Mouse (Mus musculus): ENCODE results near the gene Rora. TPM values are rescaled to one million over a fixed set of nuclear protein-coding genes. Genes with fewer than 3 reads are reported as not detected.

The Rora gene
- polyA plus RNA-seq, 1 experiment: 0.85 TPM

- WGBS: 26% methylated on average over 2 of the region's 2 CpGs
- Histone ChIP-seq H3K27ac (ENCODE audit: control insufficient read depth, insufficient read depth, low read depth, low read length, poor library complexity) (no peak overlapping the region), H3K4me1 (ENCODE audit: control insufficient read depth, insufficient read depth, low read length) (no peaks in the 10 kb centered on the region; the same call in 1 of the 2 replicates), H3K4me3 (replicated peaks; ENCODE audit: control insufficient read depth, low read depth, low read length) (no peak overlapping the region)
- TF ChIP-seq POLR2A (IDR thresholded peaks at IDR 0.05; ENCODE audit: borderline replicate concordance, control insufficient read depth, low read depth, low read length) (no peak), CTCF (IDR thresholded peaks at IDR 0.05; ENCODE audit: control insufficient read depth, insufficient read depth, low read length) (no peak)
These were observed 463.2 kb downstream of the Rora start for GRCm38 (mm10) chr9:69116740-69117139.

- Histone ChIP-seq H3K4me3 (replicated peaks; ENCODE audit: control insufficient read depth, low read depth, low read length) (no peak overlapping the region), H3K4me1 (ENCODE audit: control insufficient read depth, insufficient read depth, low read length) (no peaks in the 10 kb centered on the region; the same call in 1 of the 2 replicates), H3K27ac (ENCODE audit: control insufficient read depth, insufficient read depth, low read depth, low read length, poor library complexity) (no peak overlapping the region)
- TF ChIP-seq CTCF (IDR thresholded peaks at IDR 0.05; ENCODE audit: control insufficient read depth, insufficient read depth, low read length) (no peak), POLR2A (IDR thresholded peaks at IDR 0.05; ENCODE audit: borderline replicate concordance, control insufficient read depth, low read depth, low read length) (no peak)
- 64% methylated on average over 12 of the region's 12 CpGs for WGBS
These were observed 467.6 kb downstream of the Rora start for GRCm38 (mm10) chr9:69121117-69121740.

- no peaks in the 10 kb centered on the region for H3K4me1 ChIP-seq (ENCODE audit: control insufficient read depth, insufficient read depth, low read length)
- no peak for TF ChIP-seq POLR2A (IDR thresholded peaks at IDR 0.05; ENCODE audit: borderline replicate concordance, control insufficient read depth, low read depth, low read length)
- no peak for TF ChIP-seq CTCF (IDR thresholded peaks at IDR 0.05; ENCODE audit: control insufficient read depth, insufficient read depth, low read length)
- H3K27ac ChIP-seq (ENCODE audit: control insufficient read depth, insufficient read depth, low read depth, low read length, poor library complexity): no peak overlapping the region
- peak overlapping the region; percentile 17 for H3K4me3 ChIP-seq (replicated peaks; ENCODE audit: control insufficient read depth, low read depth, low read length)
- 1% methylated on average over 22 of the region's 22 CpGs for WGBS
These were observed 471.6 kb downstream of the Rora start for GRCm38 (mm10) chr9:69125011-69125786.

- no peak overlapping the region for H3K4me3 ChIP-seq (replicated peaks; ENCODE audit: control insufficient read depth, low read depth, low read length)
These were observed 472.2 kb downstream of the Rora start for GRCm38 (mm10) chr9:69125787-69126161.

GRCm38 (mm10) chr9:69126595-69126994 is 473.0 kb downstream of the Rora start:
- no peak overlapping the region for H3K4me3 ChIP-seq (replicated peaks; ENCODE audit: control insufficient read depth, low read depth, low read length)
- H3K27ac ChIP-seq (ENCODE audit: control insufficient read depth, insufficient read depth, low read depth, low read length, poor library complexity): no peak overlapping the region
- no peaks in the 10 kb centered on the region for H3K4me1 ChIP-seq (ENCODE audit: control insufficient read depth, insufficient read depth, low read length)
- TF ChIP-seq CTCF (IDR thresholded peaks at IDR 0.05; ENCODE audit: control insufficient read depth, insufficient read depth, low read length) (no peak), POLR2A (IDR thresholded peaks at IDR 0.05; ENCODE audit: borderline replicate concordance, control insufficient read depth, low read depth, low read length) (no peak)
- 76% methylated on average over 2 of the region's 2 CpGs for WGBS

More at GRCm38 (mm10) chr9:69125787-69126161, 472.2 kb downstream of the Rora start:
- no peak for TF ChIP-seq POLR2A (IDR thresholded peaks at IDR 0.05; ENCODE audit: borderline replicate concordance, control insufficient read depth, low read depth, low read length)
- no peak for TF ChIP-seq CTCF (IDR thresholded peaks at IDR 0.05; ENCODE audit: control insufficient read depth, insufficient read depth, low read length)
- WGBS: 11% methylated on average over 7 of the region's 7 CpGs
- H3K4me1 ChIP-seq (ENCODE audit: control insufficient read depth, insufficient read depth, low read length): no peaks in the 10 kb centered on the region
- H3K27ac ChIP-seq (ENCODE audit: control insufficient read depth, insufficient read depth, low read depth, low read length, poor library complexity): no peak overlapping the region

- no peak for TF ChIP-seq POLR2A (IDR thresholded peaks at IDR 0.05; ENCODE audit: borderline replicate concordance, control insufficient read depth, low read depth, low read length)
- no peak for TF ChIP-seq CTCF (IDR thresholded peaks at IDR 0.05; ENCODE audit: control insufficient read depth, insufficient read depth, low read length)
- WGBS: 65% methylated on average over 6 of the region's 6 CpGs
These were observed 474.7 kb downstream of the Rora start for GRCm38 (mm10) chr9:69128335-69128734.

GRCm38 (mm10) chr9:69132995-69133394 is 479.4 kb downstream of the Rora start:
- no peak for TF ChIP-seq POLR2A (IDR thresholded peaks at IDR 0.05; ENCODE audit: borderline replicate concordance, control insufficient read depth, low read depth, low read length)
- no peaks in the 10 kb centered on the region for H3K4me1 ChIP-seq (ENCODE audit: control insufficient read depth, insufficient read depth, low read length)
- no peak overlapping the region for H3K27ac ChIP-seq (ENCODE audit: control insufficient read depth, insufficient read depth, low read depth, low read length, poor library complexity)
- H3K4me3 ChIP-seq (replicated peaks; ENCODE audit: control insufficient read depth, low read depth, low read length): no peak overlapping the region
- WGBS: 79% methylated on average over 6 of the region's 6 CpGs

More at GRCm38 (mm10) chr9:69128335-69128734, 474.7 kb downstream of the Rora start:
- H3K27ac ChIP-seq (ENCODE audit: control insufficient read depth, insufficient read depth, low read depth, low read length, poor library complexity): no peak overlapping the region
- no peak overlapping the region for H3K4me3 ChIP-seq (replicated peaks; ENCODE audit: control insufficient read depth, low read depth, low read length)
- no peaks in the 10 kb centered on the region for H3K4me1 ChIP-seq (ENCODE audit: control insufficient read depth, insufficient read depth, low read length)

- no peak overlapping the region for H3K4me3 ChIP-seq (replicated peaks; ENCODE audit: control insufficient read depth, low read depth, low read length)
- H3K4me1 ChIP-seq (ENCODE audit: control insufficient read depth, insufficient read depth, low read length): no peaks in the 10 kb centered on the region
- H3K27ac ChIP-seq (ENCODE audit: control insufficient read depth, insufficient read depth, low read depth, low read length, poor library complexity): no peak overlapping the region
- TF ChIP-seq POLR2A (IDR thresholded peaks at IDR 0.05; ENCODE audit: borderline replicate concordance, control insufficient read depth, low read depth, low read length) (no peak), CTCF (IDR thresholded peaks at IDR 0.05; ENCODE audit: control insufficient read depth, insufficient read depth, low read length) (no peak)
- WGBS: 82% methylated on average over 7 of the region's 7 CpGs
These were observed 480.1 kb downstream of the Rora start for GRCm38 (mm10) chr9:69133696-69134095.
